Mouse (Mus musculus): ENCODE measurements at regions not wholly inside any gene's neighbourhood (a gene's known extent, or its start where the extent isn't known, plus 50 kb on each side); places are given as distances from the start of the nearest gene placed in this dataset.

- Histone ChIP-seq H3K36me3 (replicated peaks; ENCODE audit: insufficient read depth, low read length) (no peaks in the 10 kb centered on the region), H3K4me1 (ENCODE audit: insufficient read depth) (no peaks in the 10 kb centered on the region), H3K27me3 (ENCODE audit: insufficient read depth, low read length) (no peaks in the 10 kb centered on the region), H3K4me2 (ENCODE audit: low read depth, low read length) (no peak overlapping the region), H3K27ac (ENCODE audit: low read depth) (no peak overlapping the region), H3K4me3 (ENCODE audit: low read depth, low read length) (no peak overlapping the region), H3K9ac (replicated peaks) (no peak overlapping the region), H3K9me3 (ENCODE audit: low read length) (no peaks in the 10 kb centered on the region)
- no peak for ATAC-seq
- no peak for TF ChIP-seq EP300 (IDR thresholded peaks at IDR 0.05; ENCODE audit: low read depth)
- TF ChIP-seq CTCF (IDR thresholded peaks at IDR 0.05; ENCODE audit: low read depth) = no peak
- WGBS (ENCODE audit: insufficient replicate concordance) = 76% methylated on average over 7 of the region's 7 CpGs
- no peak for DNase-seq
Measured at GRCm38 (mm10) chr2:21129621-21130020, 75.5 kb downstream of the Enkur start.

GRCm38 (mm10) chr2:21126531-21126930 is 78.6 kb downstream of the Enkur start:
- Histone ChIP-seq H3K9ac (replicated peaks) (no peak overlapping the region), H3K27ac (ENCODE audit: low read depth) (no peak overlapping the region), H3K9me3 (ENCODE audit: low read length) (no peaks in the 10 kb centered on the region), H3K27me3 (ENCODE audit: insufficient read depth, low read length) (no peaks in the 10 kb centered on the region), H3K4me2 (ENCODE audit: low read depth, low read length) (no peak overlapping the region), H3K4me3 (ENCODE audit: low read depth, low read length) (no peak overlapping the region), H3K36me3 (replicated peaks; ENCODE audit: insufficient read depth, low read length) (no peaks in the 10 kb centered on the region), H3K4me1 (ENCODE audit: insufficient read depth) (no peaks in the 10 kb centered on the region)
- ATAC-seq (no peak), DNase-seq (no peak)
- 67% methylated on average over 1 of the region's 1 CpGs for WGBS (ENCODE audit: insufficient replicate concordance)
- no peak for TF ChIP-seq CTCF (IDR thresholded peaks at IDR 0.05; ENCODE audit: low read depth)
- TF ChIP-seq EP300 (IDR thresholded peaks at IDR 0.05; ENCODE audit: low read depth) = no peak

GRCm38 (mm10) chr2:21122421-21122820 is 82.7 kb downstream of the Enkur start:
- no peak for TF ChIP-seq CTCF (IDR thresholded peaks at IDR 0.05; ENCODE audit: low read depth)
- no peak for TF ChIP-seq EP300 (IDR thresholded peaks at IDR 0.05; ENCODE audit: low read depth)
- H3K4me2 ChIP-seq (ENCODE audit: low read depth, low read length) = no peak overlapping the region

GRCm38 (mm10) chr2:21121663-21122062 is 83.5 kb downstream of the Enkur start:
- Histone ChIP-seq H3K9me3 (ENCODE audit: low read length) (no peaks in the 10 kb centered on the region), H3K36me3 (replicated peaks; ENCODE audit: insufficient read depth, low read length) (no peaks in the 10 kb centered on the region), H3K9ac (replicated peaks) (no peak overlapping the region), H3K27me3 (ENCODE audit: insufficient read depth, low read length) (no peaks in the 10 kb centered on the region), H3K4me1 (ENCODE audit: insufficient read depth) (no peaks in the 10 kb centered on the region), H3K27ac (ENCODE audit: low read depth) (no peak overlapping the region), H3K4me3 (ENCODE audit: low read depth, low read length) (no peak overlapping the region), H3K4me2 (ENCODE audit: low read depth, low read length) (no peak overlapping the region)
- ATAC-seq (peak; percentile 61; the same call in 1 of the 2 replicates), DNase-seq (no peak)
- TF ChIP-seq CTCF (IDR thresholded peaks at IDR 0.05; ENCODE audit: low read depth) (no peak), EP300 (IDR thresholded peaks at IDR 0.05; ENCODE audit: low read depth) (no peak)
- WGBS (ENCODE audit: insufficient replicate concordance) = 79% methylated on average over 1 of the region's 1 CpGs

More at GRCm38 (mm10) chr2:21122421-21122820, 82.7 kb downstream of the Enkur start:
- 70% methylated on average over 3 of the region's 3 CpGs for WGBS (ENCODE audit: insufficient replicate concordance)
- no peaks in the 10 kb centered on the region for H3K9me3 ChIP-seq (ENCODE audit: low read length)
- no peak overlapping the region for H3K4me3 ChIP-seq (ENCODE audit: low read depth, low read length)
- H3K36me3 ChIP-seq (replicated peaks; ENCODE audit: insufficient read depth, low read length) = no peaks in the 10 kb centered on the region
- H3K27ac ChIP-seq (ENCODE audit: low read depth) = no peak overlapping the region
- H3K4me1 ChIP-seq (ENCODE audit: insufficient read depth) = no peaks in the 10 kb centered on the region
- no peak overlapping the region for H3K9ac ChIP-seq (replicated peaks)
- H3K27me3 ChIP-seq (ENCODE audit: insufficient read depth, low read length) = no peaks in the 10 kb centered on the region
- no peak for ATAC-seq
- DNase-seq = no peak

GRCm38 (mm10) chr2:21116817-21117216 is 88.3 kb downstream of the Enkur start:
- H3K4me3 ChIP-seq (ENCODE audit: low read depth, low read length) = no peak overlapping the region
- H3K36me3 ChIP-seq (replicated peaks; ENCODE audit: insufficient read depth, low read length) = no peaks in the 10 kb centered on the region
- 77% methylated on average over 5 of the region's 5 CpGs for WGBS (ENCODE audit: insufficient replicate concordance)
- no peaks in the 10 kb centered on the region for H3K9me3 ChIP-seq (ENCODE audit: low read length)
- no peaks in the 10 kb centered on the region for H3K4me1 ChIP-seq (ENCODE audit: insufficient read depth)
- H3K4me2 ChIP-seq (ENCODE audit: low read depth, low read length) = no peak overlapping the region
- no peak overlapping the region for H3K27ac ChIP-seq (ENCODE audit: low read depth)
- DNase-seq (no peak), ATAC-seq (no peak)
- no peaks in the 10 kb centered on the region for H3K27me3 ChIP-seq (ENCODE audit: insufficient read depth, low read length)
- TF ChIP-seq EP300 (IDR thresholded peaks at IDR 0.05; ENCODE audit: low read depth) (no peak), CTCF (IDR thresholded peaks at IDR 0.05; ENCODE audit: low read depth) (no peak)
- no peak overlapping the region for H3K9ac ChIP-seq (replicated peaks)

GRCm38 (mm10) chr2:21111527-21111926 is 93.6 kb downstream of the Enkur start:
- no peak overlapping the region for H3K27ac ChIP-seq (ENCODE audit: low read depth)
- no peaks in the 10 kb centered on the region for H3K36me3 ChIP-seq (replicated peaks; ENCODE audit: insufficient read depth, low read length)
- no peak overlapping the region for H3K4me3 ChIP-seq (ENCODE audit: low read depth, low read length)
- no peaks in the 10 kb centered on the region for H3K9me3 ChIP-seq (ENCODE audit: low read length)
- no peak overlapping the region for H3K9ac ChIP-seq (replicated peaks)
- H3K4me1 ChIP-seq (ENCODE audit: insufficient read depth) = no peaks in the 10 kb centered on the region
- 47% methylated on average over 1 of the region's 1 CpGs for WGBS (ENCODE audit: insufficient replicate concordance)
- H3K27me3 ChIP-seq (ENCODE audit: insufficient read depth, low read length) = no peaks in the 10 kb centered on the region
- ATAC-seq = no peak
- no peak for DNase-seq
- H3K4me2 ChIP-seq (ENCODE audit: low read depth, low read length) = no peak overlapping the region
- TF ChIP-seq CTCF (IDR thresholded peaks at IDR 0.05; ENCODE audit: low read depth) (no peak), EP300 (IDR thresholded peaks at IDR 0.05; ENCODE audit: low read depth) (no peak)

- no peak overlapping the region for H3K4me3 ChIP-seq (ENCODE audit: low read depth, low read length)
- no peak for ATAC-seq
- 82% methylated on average over 6 of the region's 6 CpGs for WGBS (ENCODE audit: insufficient replicate concordance)
- no peaks in the 10 kb centered on the region for H3K9me3 ChIP-seq (ENCODE audit: low read length)
- TF ChIP-seq CTCF (IDR thresholded peaks at IDR 0.05; ENCODE audit: low read depth) (no peak), EP300 (IDR thresholded peaks at IDR 0.05; ENCODE audit: low read depth) (no peak)
- H3K4me2 ChIP-seq (ENCODE audit: low read depth, low read length) = no peak overlapping the region
- H3K27ac ChIP-seq (ENCODE audit: low read depth) = no peak overlapping the region
- H3K4me1 ChIP-seq (ENCODE audit: insufficient read depth) = no peaks in the 10 kb centered on the region
- H3K27me3 ChIP-seq (ENCODE audit: insufficient read depth, low read length) = no peaks in the 10 kb centered on the region
- no peak for DNase-seq
- no peaks in the 10 kb centered on the region for H3K36me3 ChIP-seq (replicated peaks; ENCODE audit: insufficient read depth, low read length)
- no peak overlapping the region for H3K9ac ChIP-seq (replicated peaks)
Measured at GRCm38 (mm10) chr2:21100248-21100808, 104.8 kb downstream of the Enkur start.

Data from liver, postnatal 0 days (tissue).